Mouse (Mus musculus) testis, adult 2 months (tissue): ENCODE results near the gene Cdca7. TPM values are rescaled to one million over a fixed set of nuclear protein-coding genes. Genes with fewer than 3 reads are reported as not detected.
A peak's percentile ranks its signal among the peaks of the same experiment; 100 is the strongest.

Experiments used
- H3K27ac ChIP-seq: fragments of 200-500 bp; 2 replicates; pipeline ENCODE4 v1.5.1; 2012; ENCODE audit warnings: low read depth, low read length; ENCODE audit not compliant: control insufficient read depth, insufficient read depth
- H3K27me3 ChIP-seq: fragments of 200-500 bp; 2 replicates; pipeline ENCODE4 v1.6.1; 2012; ENCODE audit warnings: mild to moderate bottlenecking, low read length, moderate library complexity; ENCODE audit not compliant: control insufficient read depth, insufficient read depth
- H3K36me3 ChIP-seq: fragments of 200-500 bp; 2 replicates; pipeline ENCODE4 v1.6.1; 2012; ENCODE audit warnings: mild to moderate bottlenecking, low read length; ENCODE audit not compliant: control insufficient read depth, insufficient read depth
- H3K4me1 ChIP-seq: fragments of 200-500 bp; 2 replicates; pipeline ENCODE4 v1.6.1; 2012; ENCODE audit warnings: low read length; ENCODE audit not compliant: control insufficient read depth, insufficient read depth
- H3K4me3 ChIP-seq: fragments of 200-500 bp; 2 replicates; pipeline ENCODE4 v1.5.1; 2012; ENCODE audit warnings: low read depth, mild to moderate bottlenecking, low read length, moderate library complexity, mixed read lengths; ENCODE audit not compliant: control insufficient read depth
- CTCF ChIP-seq: fragments of 200-500 bp; IDR thresholded peaks from 2 replicates; pipeline ENCODE4 v1.5.1; 2012; ENCODE audit warnings: low read depth, mild to moderate bottlenecking, inconsistent platforms, low read length, moderate library complexity; ENCODE audit not compliant: control insufficient read depth, insufficient read depth, insufficient replicate concordance
- POLR2A ChIP-seq: fragments of 200-500 bp; IDR thresholded peaks from 2 replicates; pipeline ENCODE4 v1.6.1; 2012; ENCODE audit warnings: low read depth, mild to moderate bottlenecking, inconsistent platforms, low read length, moderate library complexity; ENCODE audit not compliant: control insufficient read depth
- polyA plus RNA-seq: library from polyadenylated mRNA; depleted of rRNA; stranded (reverse); fragments of >200 nt; gene quantifications from 2 replicates; pipeline ENCODE4 v1.2.3, GENCODE M21; 2012; rRNA removed

The Cdca7 gene
- polyA plus RNA-seq, 1 experiment: 6.1 TPM

- Histone ChIP-seq H3K36me3 (no peaks in the 10 kb centered on the region), H3K4me3 (no peak overlapping the region), H3K27ac (no peak overlapping the region), H3K27me3 (no peaks in the 10 kb centered on the region), H3K4me1 (peaks cover 4% of the 10 kb centered on the region)
- TF ChIP-seq CTCF: no peak
- TF ChIP-seq POLR2A: no peak
Measured at GRCm38 (mm10) chr2:72529026-72529357, 53.0 kb downstream of the Cdca7 start.

- H3K4me1 ChIP-seq: peaks cover 7% of the 10 kb centered on the region
- H3K36me3 ChIP-seq: no peaks in the 10 kb centered on the region
- no peak overlapping the region for H3K27ac ChIP-seq
- no peaks in the 10 kb centered on the region for H3K27me3 ChIP-seq
- peak overlapping the region; percentile 21 for H3K4me3 ChIP-seq
- TF ChIP-seq CTCF: no peak
Measured at GRCm38 (mm10) chr2:72529358-72530319, 53.7 kb downstream of the Cdca7 start.

GRCm38 (mm10) chr2:72535889-72536288, 59.9 kb downstream of the Cdca7 start:
- H3K27ac ChIP-seq: no peak overlapping the region
- peaks cover 3% of the 10 kb centered on the region; the same call in 1 of the 2 replicates for H3K4me1 ChIP-seq
- H3K36me3 ChIP-seq: no peaks in the 10 kb centered on the region
- H3K27me3 ChIP-seq: no peaks in the 10 kb centered on the region
- H3K4me3 ChIP-seq: no peak overlapping the region
- TF ChIP-seq CTCF: no peak
- TF ChIP-seq POLR2A: no peak

Other genes starting within 250 kb of the Cdca7 start
- 2.8 and 3.0 TPM in 2 replicates for gene Map3k20, start 190.5 kb upstream of the Cdca7 start, polyA plus RNA-seq